Mouse (Mus musculus) thymus, postnatal 25 days (tissue): ENCODE measurements around the gene Rnf32.

Experiments used
- DNase-seq: peaks from one replicate; pipeline ENCODE4 v3.0.0; 2022

Gene Rnf32

DNA sequence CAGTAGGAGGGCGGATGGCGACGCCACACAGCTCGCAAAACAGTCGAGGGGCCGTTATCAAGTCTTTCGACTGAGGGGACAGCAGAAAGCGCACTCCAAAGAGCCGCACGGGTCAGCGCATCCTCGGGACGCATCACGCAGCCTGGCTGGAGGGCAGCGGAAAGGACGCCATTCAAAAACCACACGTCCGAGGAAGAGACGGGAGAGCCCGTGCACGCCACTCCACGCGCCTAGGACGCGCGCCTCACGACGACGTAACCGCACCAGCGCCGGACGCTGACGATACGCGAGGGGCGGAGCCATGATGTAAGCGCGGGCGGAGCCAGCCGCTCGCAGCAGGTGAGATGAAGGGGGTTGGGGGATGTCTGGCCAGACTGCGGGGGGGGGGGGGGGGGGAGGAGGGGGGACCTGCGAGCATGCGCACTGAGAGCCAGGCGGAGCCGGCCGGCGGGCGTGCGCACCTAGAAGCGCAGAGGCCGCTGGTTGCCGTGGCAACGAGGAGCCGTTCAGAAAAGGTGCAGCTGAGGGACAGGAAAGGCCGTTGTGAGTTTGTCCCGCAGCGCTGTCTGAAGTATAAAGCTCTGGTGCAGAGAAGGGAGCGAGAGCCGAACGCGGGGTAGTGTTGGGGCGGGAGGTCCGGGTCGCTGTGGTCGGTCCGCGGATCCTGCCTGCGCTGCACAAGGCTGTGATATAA lies at the start of gene Rnf32:
Rnf32 (plus strand) TSS at position 423 of the 694 bp plus-strand sequence.
- DNase-seq: peak; percentile 76

DNA sequence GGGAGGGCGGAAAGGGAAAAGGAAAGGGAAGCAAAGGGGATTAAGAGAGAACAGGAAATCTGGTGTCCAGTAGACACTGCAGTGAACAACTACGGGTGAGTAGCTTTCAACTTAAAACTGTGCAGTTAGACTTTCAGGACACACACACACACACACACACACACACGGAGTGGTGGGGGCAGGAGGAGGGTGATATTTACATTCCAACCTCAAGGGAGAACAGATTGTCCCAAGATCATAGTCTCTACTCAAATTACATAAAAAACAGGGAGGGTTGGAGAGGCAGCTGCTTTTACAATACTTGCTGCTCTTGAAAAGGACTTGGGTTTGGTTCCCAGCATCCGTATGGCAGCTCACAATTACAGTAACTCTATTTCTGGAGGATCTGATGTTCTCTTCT lies 45.6 kb upstream of the Rnf32 start:
- DNase-seq: no peak

DNA sequence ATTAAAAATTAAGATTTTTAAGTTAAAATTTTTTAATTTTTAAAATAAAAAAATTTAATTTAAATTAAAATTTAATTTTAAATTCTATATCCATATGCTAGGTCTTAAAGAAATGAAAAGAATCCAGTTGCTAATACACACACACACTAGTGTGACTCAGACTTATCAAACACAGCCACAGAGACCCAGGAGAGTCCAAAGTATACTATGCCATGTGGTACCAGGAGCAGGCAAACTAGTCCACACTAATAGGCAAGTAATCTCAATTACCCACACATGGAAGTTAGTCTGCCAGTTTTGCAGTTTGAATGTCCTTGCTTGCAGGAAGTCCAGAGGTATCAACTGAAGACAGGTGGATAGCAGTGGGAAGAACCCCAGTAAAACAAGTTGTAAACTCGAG lies 35.9 kb upstream of the Rnf32 start:
- DNase-seq: no peak

DNA sequence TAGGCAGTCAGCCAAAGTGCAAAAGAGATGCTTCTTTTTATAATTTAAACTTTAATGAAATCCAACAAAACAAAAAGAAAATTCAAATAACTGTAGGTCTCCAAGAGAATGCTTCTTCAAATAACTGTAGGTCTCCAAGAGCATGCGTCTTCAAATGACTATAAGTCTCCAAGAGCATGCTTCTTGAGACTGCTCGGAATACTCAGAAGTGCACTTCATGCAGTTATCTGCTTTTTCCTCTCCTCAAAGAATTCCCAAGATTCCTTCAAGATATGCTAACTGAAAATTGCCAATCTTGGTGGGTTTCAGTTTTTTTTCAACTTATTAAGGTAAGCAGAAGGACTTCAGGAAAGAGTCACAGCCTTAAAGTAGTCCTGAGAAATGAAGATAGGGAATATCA lies 28.8 kb upstream of the Rnf32 start:
- DNase-seq: no peak

DNA sequence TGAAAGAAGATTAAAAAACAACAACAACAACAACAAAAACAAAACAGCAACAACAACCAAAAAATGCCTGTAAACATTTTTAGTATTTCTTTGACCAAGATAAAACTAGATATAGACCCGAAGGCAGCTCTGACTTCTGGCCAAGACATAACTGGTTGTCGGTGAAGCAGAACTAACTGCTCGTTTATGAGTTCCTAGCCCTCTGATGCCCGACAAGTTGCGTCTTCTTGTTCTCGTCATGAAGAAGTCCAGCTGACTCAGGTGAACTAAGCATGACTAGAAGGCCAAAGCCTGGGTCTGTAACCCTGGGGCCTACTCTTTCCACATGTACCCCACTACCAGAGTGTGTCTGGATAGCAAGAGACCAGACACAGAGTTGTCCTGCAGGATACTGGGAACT lies 25.6 kb upstream of the Rnf32 start:
- DNase-seq: no peak

DNA sequence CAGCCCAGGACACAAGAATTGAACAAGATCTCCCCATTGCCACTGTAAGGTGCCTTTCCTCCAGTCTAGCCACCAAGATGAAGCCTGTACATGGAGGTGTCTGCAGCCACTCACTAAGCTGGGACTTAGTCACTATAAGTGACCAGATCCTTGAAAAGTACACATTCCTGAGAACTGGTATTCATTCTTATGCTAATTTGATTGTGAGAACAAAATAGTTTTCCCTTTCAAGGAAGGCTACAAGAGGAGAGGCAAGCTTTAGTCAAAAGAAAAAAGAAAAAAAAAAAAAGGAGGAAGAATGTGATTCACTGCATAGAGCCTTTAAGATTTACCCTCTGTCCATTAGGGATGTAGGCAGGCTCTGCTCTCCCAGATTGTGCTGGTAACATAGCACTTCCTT lies 24.6 kb upstream of the Rnf32 start:
- no peak for DNase-seq

DNA sequence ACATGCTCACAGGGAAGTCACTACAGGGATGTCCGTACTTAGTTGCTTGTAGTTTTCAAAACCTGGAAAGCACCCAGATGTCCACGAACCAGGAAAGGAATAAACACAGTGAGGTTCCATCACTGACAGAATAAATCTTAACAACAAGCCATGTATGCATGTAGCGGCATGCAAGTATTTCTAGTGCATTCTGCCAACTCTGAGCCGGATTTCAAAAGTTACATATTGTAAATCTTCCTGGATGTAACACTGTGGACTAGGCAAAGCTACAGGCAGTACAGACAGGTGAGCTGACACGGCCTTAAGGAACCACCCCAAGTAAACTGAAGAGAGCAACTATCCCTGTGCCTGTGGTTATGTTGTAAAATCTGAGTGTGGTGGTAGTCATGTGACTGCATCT lies 9.0 kb upstream of the Rnf32 start:
- DNase-seq: no peak

DNA sequence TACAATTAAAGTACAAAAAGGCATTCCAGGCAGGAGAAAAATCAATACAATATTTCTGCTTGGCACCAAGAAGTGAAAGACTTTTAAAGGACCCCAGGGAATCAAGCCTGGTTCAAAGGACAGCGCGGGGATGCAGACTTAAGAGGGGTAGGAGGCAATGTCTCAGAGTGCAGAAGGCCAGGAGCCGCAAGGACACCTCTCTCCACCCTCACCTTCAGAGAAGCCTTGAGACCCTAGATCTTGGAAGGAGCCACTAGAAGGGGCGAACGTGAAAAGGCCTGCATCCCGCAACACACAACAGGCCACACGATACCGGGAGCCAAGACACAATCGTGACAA lies 592 bp upstream of the Rnf32 start:
- no peak for DNase-seq

DNA sequence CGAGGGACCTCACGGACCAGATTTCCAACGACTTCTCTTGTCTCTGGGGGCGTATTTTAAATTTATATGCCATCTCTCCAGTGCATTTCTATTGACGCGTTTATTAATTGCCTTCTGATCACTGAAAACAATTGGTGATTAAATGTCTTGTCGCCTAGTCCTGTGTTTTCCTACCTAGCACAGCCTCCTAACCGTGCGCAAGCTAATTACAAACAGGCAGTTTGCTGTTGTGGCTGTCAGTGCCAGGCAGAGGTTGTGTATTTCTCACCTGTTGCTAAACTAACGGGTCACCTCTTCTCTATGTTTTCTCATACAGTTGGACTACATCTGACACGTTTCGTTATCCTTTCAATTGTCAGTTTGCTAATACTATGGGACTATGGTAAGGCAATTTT lies 469 bp downstream of the Rnf32 start:
- no peak for DNase-seq

DNA sequence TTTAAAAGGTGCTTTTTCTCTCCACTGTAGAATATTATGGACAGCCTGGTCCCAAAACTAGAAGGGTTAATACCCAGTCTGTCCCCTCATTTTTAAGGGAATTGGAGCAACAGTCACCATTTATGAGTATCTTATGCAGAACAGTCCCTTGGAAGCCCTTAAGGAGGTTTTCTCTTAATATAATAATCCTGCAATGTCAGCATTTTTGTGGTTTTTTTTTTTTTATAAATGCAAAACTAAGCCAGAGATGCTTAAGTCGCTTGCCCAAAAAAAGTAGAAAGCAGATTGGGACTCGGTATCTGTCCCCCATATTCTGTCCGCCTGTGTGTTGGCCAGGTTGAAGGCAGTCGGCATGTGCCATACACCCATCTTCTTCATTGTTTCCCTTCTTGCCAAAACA lies 1.4 kb downstream of the Rnf32 start:
- DNase-seq: no peak

DNA sequence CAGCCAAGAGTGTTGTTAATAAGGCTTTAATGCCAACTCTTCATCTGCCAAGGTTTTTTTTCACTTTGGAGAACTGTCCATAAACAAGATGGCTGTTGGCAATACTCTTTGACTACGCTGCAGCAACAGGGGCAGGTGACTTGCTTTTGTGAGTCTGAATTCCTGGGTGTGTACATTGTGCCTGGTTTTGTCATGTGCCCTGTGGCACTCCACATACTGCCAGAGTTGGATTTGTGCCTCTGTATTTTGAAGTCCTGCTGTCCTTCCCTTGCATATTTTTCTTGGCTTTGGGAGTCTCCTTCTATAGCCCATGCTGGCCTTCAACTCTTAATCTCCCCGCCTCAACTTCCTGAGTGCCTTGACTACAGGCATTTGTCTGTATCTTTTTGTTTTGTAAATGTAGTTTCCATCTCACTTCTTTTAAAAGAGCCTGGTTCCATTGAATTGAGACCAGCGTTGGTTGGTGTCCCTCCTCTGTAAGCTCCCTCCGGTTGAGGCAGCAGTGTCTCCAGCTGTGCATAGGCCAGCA lies 3.2 kb downstream of the Rnf32 start:
- no peak for DNase-seq

DNA sequence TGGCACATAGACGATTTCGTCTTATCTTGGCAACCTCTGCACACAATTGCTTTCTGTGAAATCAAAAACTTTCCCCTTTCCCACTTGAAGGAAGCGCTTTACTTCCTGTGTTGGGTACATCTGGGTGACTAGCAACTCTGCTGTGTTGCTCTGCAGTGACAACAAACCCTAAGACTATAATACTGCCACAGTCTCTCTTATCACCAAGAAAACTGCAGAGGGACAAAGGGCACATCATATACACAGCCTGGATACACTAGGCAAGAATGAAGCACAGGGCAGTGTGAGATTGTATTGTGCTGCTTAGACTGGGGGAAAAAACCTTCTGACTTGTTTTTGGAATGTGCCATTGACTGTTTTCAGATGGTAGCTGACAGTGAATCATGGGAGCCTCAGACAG lies 4.1 kb downstream of the Rnf32 start:
- no peak for DNase-seq

DNA sequence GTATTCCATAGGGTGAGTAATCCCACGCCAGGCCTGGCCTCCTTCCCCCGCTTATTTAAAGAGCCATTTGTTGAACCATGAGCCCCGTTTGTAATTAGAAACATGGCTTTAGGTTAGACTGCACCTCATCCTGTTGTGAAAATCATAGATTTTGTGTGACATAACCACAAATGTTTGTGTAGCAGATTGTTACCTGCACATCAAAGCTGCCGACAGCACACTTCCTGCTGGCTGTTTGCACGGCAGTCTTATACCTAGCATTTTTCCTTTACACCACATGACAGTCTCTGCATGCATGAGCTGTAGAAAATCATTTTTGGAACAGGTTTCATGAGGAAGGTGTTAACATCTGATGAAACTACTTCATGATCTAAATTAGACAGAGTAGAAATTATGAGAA lies 9.9 kb downstream of the Rnf32 start:
- peak; percentile 6 for DNase-seq

DNA sequence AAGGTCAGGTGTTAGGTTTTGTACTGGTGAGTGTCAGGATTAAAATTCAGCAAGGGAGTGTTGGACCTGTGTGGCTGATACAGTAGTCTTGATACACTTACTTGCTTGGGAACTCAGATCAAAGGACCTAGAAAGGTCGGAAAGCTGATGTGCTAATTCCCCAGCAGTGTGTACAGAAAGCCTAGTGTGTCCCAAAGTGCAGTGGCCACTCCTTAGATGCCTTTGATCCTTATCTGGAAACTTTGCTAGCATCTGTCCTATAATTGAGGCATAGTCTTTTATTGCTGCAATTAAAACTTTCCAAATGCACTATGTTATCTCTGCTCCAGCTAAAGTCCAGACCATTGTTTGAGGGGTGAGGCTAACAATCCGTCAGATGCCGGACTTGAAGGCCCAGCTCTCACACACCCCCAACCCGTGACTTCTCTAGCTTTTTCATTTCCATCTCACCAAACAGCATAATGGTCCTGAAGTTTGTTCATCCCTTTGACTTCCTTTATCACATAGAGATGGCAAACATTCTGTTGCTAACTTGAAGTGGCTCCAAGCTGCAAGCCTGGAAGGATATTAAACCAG lies 16.3 kb downstream of the Rnf32 start:
- DNase-seq: no peak

DNA sequence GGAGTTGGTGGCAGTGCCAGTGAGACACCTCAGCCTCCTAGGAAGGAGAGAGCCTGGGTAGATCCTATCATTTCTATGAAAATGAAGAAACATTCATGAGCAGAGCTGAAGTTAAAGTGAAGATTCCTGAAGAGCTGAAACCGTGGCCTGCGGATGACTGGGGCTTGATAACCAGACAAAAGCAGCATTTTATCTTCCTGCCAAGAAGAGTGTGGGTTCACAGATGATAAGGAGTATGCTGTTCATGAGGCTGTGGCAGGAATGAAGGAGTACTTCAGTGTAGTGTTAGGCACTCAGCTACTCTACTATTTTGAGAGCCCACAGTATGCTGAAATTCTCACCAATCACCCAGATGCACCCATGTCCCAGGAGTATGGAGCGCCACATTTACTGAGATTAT lies 22.2 kb downstream of the Rnf32 start:
- no peak for DNase-seq

DNA sequence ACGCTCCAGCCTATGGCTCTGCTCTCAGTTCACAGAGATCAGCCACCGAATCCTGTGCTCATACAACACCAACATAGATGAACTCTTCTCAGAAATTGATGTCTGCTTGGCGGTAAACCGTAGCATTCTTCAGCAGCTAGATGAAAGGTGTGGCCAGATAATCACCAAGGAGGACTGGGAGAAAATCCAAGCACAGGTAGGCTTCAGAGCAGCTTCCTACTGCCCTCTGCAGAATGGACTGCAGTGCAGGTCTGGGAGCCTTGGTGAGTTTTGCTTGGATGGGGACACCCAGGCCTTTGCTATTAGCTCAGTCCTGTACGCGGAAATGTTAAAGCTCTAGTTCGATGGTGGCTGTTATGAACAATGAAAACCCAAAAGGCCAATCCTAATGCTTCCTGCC lies 28.3 kb downstream of the Rnf32 start:
- no peak for DNase-seq

DNA sequence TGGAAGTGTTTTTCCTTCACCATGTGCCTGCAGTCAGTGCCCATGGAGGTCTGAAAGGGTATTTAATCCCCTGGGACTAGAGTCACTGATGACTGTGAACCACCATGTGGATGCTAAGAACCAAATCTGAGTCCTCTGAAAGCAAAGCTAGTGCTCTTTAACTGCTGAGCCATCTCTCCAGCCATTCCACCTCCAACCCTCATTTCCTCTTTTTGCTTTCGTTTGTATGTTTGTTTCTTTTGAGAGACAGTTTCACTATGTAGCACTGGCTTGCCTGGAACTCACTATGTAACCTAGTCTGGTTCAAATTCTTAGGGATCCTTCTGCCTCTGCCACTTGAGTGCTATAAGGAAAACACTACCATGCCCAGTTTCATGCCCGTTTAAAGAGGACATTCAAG lies 34.7 kb downstream of the Rnf32 start:
- DNase-seq: no peak

DNA sequence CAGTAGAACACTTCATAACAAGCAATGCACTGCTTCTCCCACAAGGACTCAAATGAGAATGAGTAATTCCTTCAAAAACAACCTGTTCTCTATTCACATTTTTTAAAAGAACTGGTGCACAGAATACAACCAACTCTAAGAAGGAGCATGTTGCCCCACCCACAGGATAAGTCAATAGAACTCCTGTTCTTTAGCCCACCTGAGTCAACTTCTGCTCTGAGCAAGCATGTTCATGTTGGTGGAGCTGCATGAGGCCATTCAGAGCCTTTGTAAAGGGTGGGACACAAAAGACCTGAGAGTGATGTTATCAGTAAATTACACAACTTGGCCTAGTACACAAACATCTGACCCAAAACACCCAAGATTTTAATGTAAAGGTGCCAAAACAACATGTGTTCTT lies 42.6 kb downstream of the Rnf32 start:
- no peak for DNase-seq

DNA sequence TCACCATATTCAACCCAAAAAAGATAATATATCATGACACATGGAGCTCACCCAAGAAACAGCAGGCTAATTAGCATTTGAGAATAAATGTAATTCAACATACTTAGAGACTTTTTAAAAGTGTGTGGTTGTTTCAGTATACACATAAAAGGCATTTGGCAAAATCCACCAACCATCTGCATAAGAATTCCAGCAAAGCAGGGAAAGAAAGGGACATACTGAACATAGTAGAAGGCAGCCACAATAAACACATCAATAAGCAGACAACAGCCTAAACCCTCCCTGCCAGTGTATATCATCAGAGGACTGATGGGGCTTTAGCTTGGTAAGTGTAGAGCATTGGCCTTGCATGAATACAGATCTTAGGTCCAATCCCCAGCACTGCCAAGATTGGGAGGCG lies 49.0 kb downstream of the Rnf32 start:
- DNase-seq: no peak

DNA sequence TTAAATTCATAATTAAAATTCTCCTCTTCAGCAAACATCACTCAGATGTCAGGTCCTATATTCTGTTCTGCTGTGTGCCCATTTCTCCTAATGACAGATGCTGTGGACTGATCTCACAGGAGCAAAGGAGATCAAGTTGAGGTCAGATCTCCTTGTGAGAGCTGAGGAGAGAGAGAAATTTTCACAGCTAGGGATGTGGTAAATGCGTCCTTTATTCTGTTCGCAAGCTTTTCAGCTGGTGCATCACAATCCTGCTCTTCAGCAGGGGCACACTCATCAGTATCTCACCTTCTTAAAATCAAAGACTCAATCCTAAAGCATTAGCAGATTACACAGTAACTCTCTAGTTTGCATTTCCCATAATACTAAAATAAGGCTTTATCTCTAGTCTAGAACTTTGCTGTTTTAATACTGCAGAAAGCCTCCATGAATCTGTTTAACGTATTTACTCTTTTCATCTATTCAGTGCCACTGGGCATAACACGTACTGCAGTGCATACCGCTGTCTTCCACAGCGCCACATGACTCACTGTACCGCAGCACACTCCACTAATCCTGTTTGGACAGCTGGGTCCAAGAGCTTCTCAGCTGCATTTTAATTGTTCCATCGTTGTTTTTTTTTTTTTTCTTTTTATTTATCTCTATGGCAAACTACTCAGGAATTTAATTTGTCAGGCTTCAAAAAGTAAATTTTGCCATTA lies 55.2 kb downstream of the Rnf32 start:
- no peak for DNase-seq

DNA sequence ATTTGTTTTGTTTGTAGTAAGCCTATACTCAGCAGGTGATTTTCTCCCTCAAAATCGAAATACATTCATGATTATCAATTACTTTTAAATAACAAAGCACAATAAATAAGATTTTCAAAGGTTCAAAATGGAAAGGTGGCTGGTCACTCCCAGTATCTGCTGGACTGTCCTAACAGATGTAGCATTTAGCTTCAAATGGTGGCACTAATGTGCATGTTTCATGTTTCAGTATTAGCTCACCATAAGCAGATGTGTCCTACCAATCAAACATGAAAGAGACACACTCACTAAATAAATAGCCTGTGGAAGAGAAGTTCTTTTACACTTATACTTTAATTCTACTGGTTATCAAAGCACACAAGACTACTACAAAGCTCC lies 55.7 kb downstream of the Rnf32 start:
- DNase-seq: no peak

DNA sequence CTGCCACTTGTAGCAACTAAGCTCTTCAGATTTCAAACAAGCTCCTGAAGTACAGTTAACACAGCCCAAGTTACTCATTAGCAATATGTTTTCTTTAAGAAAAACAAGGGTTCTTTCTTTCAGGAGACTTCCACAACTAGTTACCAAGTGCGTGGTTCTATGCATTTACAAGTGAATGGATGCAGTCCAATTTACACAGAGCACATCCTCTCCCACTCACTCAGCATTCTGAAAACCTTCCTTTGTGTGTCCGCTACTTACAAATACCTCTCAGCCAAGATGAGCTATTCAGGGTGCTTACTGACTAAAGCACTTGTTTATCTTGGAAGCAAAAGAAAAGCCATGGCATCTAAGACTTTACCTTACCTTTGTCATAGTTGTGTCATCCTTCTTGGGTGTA lies 58.1 kb downstream of the Rnf32 start:
- DNase-seq: no peak

DNA sequence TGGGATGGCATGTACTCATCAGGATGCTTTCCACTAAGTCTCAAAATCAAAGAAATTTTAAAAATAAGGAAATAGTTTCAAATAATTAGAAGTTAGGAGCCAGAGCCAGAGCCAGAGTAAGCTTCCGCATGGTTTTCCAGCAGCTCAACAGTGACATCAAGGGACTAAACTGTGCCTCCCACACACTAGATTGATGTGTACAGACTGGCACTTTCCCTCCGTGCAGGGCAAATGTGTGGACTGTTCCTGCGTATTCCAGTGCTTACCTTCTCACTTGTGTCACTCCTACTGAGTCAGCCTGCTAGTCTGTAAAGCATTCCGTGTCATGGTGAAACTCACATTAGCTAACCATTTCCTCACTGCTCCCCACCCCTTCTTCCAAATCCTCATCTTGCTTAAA lies 75.1 kb downstream of the Rnf32 start:
- no peak for DNase-seq

DNA sequence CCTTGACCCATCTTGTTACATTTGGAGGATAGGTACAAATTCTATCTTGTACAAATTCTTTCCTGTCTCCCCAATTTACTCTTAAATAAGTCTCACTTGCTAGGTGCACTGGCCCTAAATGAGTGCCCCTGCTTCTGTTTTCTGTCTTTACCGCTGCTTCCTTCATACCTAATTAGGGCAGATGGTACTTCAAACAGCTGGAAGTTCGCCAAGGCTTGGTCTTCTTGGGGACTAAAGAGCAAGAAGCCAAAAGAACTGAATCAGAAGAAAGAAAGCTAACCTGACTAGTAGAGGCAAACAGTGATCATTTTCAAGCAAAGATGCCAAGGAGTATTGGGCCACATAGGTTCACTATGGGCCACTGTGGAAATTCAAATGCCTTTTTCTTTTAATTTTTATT lies 77.6 kb downstream of the Rnf32 start:
- no peak for DNase-seq

DNA sequence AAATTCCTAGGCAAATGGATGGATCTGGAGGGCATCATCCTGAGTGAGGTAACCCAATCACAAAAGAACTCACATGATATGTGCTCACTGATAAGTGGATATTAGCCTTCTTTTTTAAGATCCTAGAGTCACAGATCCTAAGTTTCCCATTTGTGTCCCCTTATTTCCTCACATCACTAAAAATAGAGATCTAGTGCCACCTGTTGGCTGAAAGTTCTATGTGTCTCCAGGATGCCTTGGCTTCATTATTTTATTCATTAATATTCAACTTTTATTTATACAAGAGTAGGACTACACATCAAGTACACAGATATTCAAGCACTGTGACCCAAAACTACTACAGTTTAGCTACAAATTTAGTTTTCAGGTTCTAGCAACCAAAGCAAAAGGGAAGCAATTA lies 79.0 kb downstream of the Rnf32 start:
- DNase-seq: no peak
